Mouse (Mus musculus) MEL (cell line): ENCODE results near the gene Zc3h6. TPM values are rescaled to one million over a fixed set of nuclear protein-coding genes. Genes with fewer than 3 reads are reported as not detected.
A peak's percentile ranks its signal among the peaks of the same experiment; 100 is the strongest.

Source experiments
- DNase-seq: peaks from one replicate; pipeline ENCODE4 v3.0.0; 2011; ENCODE audit warnings: low read depth, low spot score
- H3K27ac ChIP-seq: 2 replicates; pipeline ENCODE4 v1.5.1; 2012; ENCODE audit warnings: low read depth, mild to moderate bottlenecking, control low read depth, low read length, moderate library complexity; ENCODE audit not compliant: control insufficient read depth
- H3K27me3 ChIP-seq, 2 experiments: fragments of 150-350 bp in 1 of 2; sonication (generic) in 1 of 2; 2 replicates each; pipeline ENCODE4 v1.6.1; 2012; ENCODE audit warnings: low read length in 2 of 2, mild to moderate bottlenecking in 2 of 2, improper control_type of control experiment in 1 of 2, moderate library complexity in 1 of 2; ENCODE audit not compliant: insufficient read depth in 2 of 2, control insufficient read depth in 1 of 2
- H3K36me3 ChIP-seq, 2 experiments: 2 replicates each; pipeline ENCODE4 v1.6.1; 2012 to 2014; ENCODE audit warnings: low read length in 2 of 2, improper control_type of control experiment in 1 of 2, inconsistent platforms in 1 of 2, mild to moderate bottlenecking in 1 of 2; ENCODE audit not compliant: insufficient read depth in 2 of 2, control insufficient read depth in 1 of 2
- H3K4me1 ChIP-seq, 2 experiments: fragments of 150-350 bp in 1 of 2; sonication (generic) in 1 of 2; 2 replicates each; pipeline ENCODE4 v1.6.1; 2012; ENCODE audit warnings: low read length in 2 of 2, improper control_type of control experiment in 1 of 2, mild to moderate bottlenecking in 1 of 2; ENCODE audit not compliant: insufficient read depth in 2 of 2, control insufficient read depth in 1 of 2
- H3K4me3 ChIP-seq, 2 experiments: fragments of 150-350 bp in 1 of 2; sonication (generic) in 1 of 2; 2 replicates each; pipeline ENCODE4 v1.5.1; 2012; ENCODE audit warnings: low read depth in 2 of 2, low read length in 2 of 2, mild to moderate bottlenecking in 2 of 2, moderate library complexity in 2 of 2, control low read depth in 1 of 2, improper control_type of control experiment in 1 of 2; ENCODE audit not compliant: control insufficient read depth in 1 of 2, insufficient read depth in 1 of 2
- H3K79me2 ChIP-seq: 2 replicates; pipeline ENCODE4 v1.6.1; 2012; ENCODE audit warnings: mild to moderate bottlenecking, low read length, moderate library complexity; ENCODE audit not compliant: control insufficient read depth, poor library complexity, insufficient read depth
- H3K9ac ChIP-seq: 2 replicates; pipeline ENCODE4 v1.6.1; 2012; ENCODE audit warnings: low read depth, mild to moderate bottlenecking, control low read depth, low read length, moderate library complexity; ENCODE audit not compliant: control insufficient read depth, poor library complexity, severe bottlenecking
- H3K9me3 ChIP-seq: fragments of 150-350 bp; sonication (generic); replicated peaks from 2 replicates; pipeline ENCODE4 v1.6.1; 2012; ENCODE audit warnings: mild to moderate bottlenecking, low read length, improper control_type of control experiment, moderate library complexity; ENCODE audit not compliant: insufficient read depth
- BHLHE40 ChIP-seq: IDR thresholded peaks from 2 replicates; pipeline ENCODE4 v1.6.1; 2012; ENCODE audit warnings: low read depth, mild to moderate bottlenecking, inconsistent platforms, low read length, improper control_type of control experiment, borderline replicate concordance
- CHD1 ChIP-seq: IDR thresholded peaks from 2 replicates; pipeline ENCODE4 v1.6.1; 2012; ENCODE audit warnings: low read depth, mild to moderate bottlenecking, inconsistent platforms, low read length, improper control_type of control experiment
- CHD2 ChIP-seq: IDR thresholded peaks from 2 replicates; pipeline ENCODE4 v1.6.1; 2011; ENCODE audit warnings: low read length, improper control_type of control experiment
- CTCF ChIP-seq, 3 experiments: IDR thresholded peaks in 2 of 3; conservative IDR thresholded peaks in 1 of 3; 2 replicates each; pipeline ENCODE4 v1.5.1; 2011 to 2012; ENCODE audit warnings: low read length in 3 of 3, low read depth in 2 of 3, mild to moderate bottlenecking in 2 of 3, improper control_type of control experiment in 1 of 3, inconsistent platforms in 1 of 3, mixed read lengths in 1 of 3, moderate library complexity in 1 of 3; ENCODE audit not compliant: control insufficient read depth in 1 of 3, insufficient read depth in 1 of 3, poor library complexity in 1 of 3, severe bottlenecking in 1 of 3
- E2F4 ChIP-seq: IDR thresholded peaks from 2 replicates; pipeline ENCODE4 v1.6.1; 2011; ENCODE audit warnings: low read depth, low read length, improper control_type of control experiment, borderline replicate concordance
- EP300 ChIP-seq, 2 experiments: IDR thresholded peaks; 2 replicates each; pipeline ENCODE4 v1.6.1; 2011; ENCODE audit warnings: improper control_type of control experiment in 2 of 2, low read length in 2 of 2, low read depth in 1 of 2, mild to moderate bottlenecking in 1 of 2
- GABPA ChIP-seq: IDR thresholded peaks from 2 replicates; pipeline ENCODE4 v1.6.1; 2012; ENCODE audit warnings: low read depth, mild to moderate bottlenecking, inconsistent platforms, low read length, improper control_type of control experiment, moderate library complexity
- GATA1 ChIP-seq: IDR thresholded peaks from 2 replicates; pipeline ENCODE4 v1.6.1; 2011; ENCODE audit warnings: low read depth, low read length, improper control_type of control experiment
- HCFC1 ChIP-seq: IDR thresholded peaks from 2 replicates; pipeline ENCODE4 v1.6.1; 2012; ENCODE audit warnings: low read depth, mild to moderate bottlenecking, inconsistent platforms, low read length, improper control_type of control experiment, moderate library complexity
- KAT2A ChIP-seq: conservative IDR thresholded peaks from 2 replicates; pipeline ENCODE4 v1.6.1; 2012; ENCODE audit warnings: low read depth, low read length, improper control_type of control experiment, inconsistent platforms
- MAX ChIP-seq: IDR thresholded peaks from 2 replicates; pipeline ENCODE4 v1.6.1; 2011; ENCODE audit warnings: low read length, improper control_type of control experiment
- MEF2A ChIP-seq: IDR thresholded peaks from 2 replicates; pipeline ENCODE4 v1.6.1; 2014; ENCODE audit warnings: low read depth, mild to moderate bottlenecking, inconsistent platforms, low read length, improper control_type of control experiment; ENCODE audit not compliant: poor library complexity, insufficient replicate concordance, severe bottlenecking; ENCODE audit errors: extremely low read depth
- MYB ChIP-seq: IDR thresholded peaks from 2 replicates; pipeline ENCODE4 v1.6.1; 2011; ENCODE audit warnings: mild to moderate bottlenecking, low read depth, low read length, improper control_type of control experiment
- MYC ChIP-seq: IDR thresholded peaks from 2 replicates; pipeline ENCODE4 v1.6.1; 2011; ENCODE audit warnings: low read depth, mild to moderate bottlenecking, low read length, improper control_type of control experiment, moderate library complexity
- POLR2A ChIP-seq, 2 experiments: IDR thresholded peaks; 2 replicates each; pipeline ENCODE4 v1.6.1; 2011 to 2012; ENCODE audit warnings: low read length in 2 of 2, mild to moderate bottlenecking in 2 of 2, control low read depth in 1 of 2, improper control_type of control experiment in 1 of 2, low read depth in 1 of 2, moderate library complexity in 1 of 2; ENCODE audit not compliant: control insufficient read depth in 1 of 2, insufficient read depth in 1 of 2, poor library complexity in 1 of 2
- POLR2AphosphoS5 ChIP-seq: IDR thresholded peaks from 2 replicates; pipeline ENCODE4 v1.6.1; 2012; ENCODE audit warnings: low read depth, borderline replicate concordance, mild to moderate bottlenecking, inconsistent platforms, low read length, moderate library complexity, mixed read lengths
- RAD21 ChIP-seq: IDR thresholded peaks from 2 replicates; pipeline ENCODE4 v1.6.1; 2011; ENCODE audit warnings: mild to moderate bottlenecking, low read depth, low read length, improper control_type of control experiment
- RCOR1 ChIP-seq: IDR thresholded peaks from 2 replicates; pipeline ENCODE4 v1.6.1; 2012; ENCODE audit warnings: low read depth, mild to moderate bottlenecking, inconsistent platforms, low read length, improper control_type of control experiment
- SIN3A ChIP-seq: IDR thresholded peaks from 2 replicates; pipeline ENCODE4 v1.6.1; 2012; ENCODE audit warnings: low read length, improper control_type of control experiment, inconsistent platforms
- SMC3 ChIP-seq: IDR thresholded peaks from 2 replicates; pipeline ENCODE4 v1.6.1; 2011; ENCODE audit warnings: low read depth, low read length, improper control_type of control experiment
- TAL1 ChIP-seq: IDR thresholded peaks from 2 replicates; pipeline ENCODE4 v1.6.1; 2012; ENCODE audit warnings: mild to moderate bottlenecking, inconsistent platforms, low read length, moderate library complexity, mixed read lengths
- TCF12 ChIP-seq: IDR thresholded peaks from 2 replicates; pipeline ENCODE4 v1.6.1; 2014; ENCODE audit warnings: low read depth, mild to moderate bottlenecking, inconsistent platforms, low read length, improper control_type of control experiment, moderate library complexity
- UBTF ChIP-seq: IDR thresholded peaks from 2 replicates; pipeline ENCODE4 v1.6.1; 2012; ENCODE audit warnings: low read depth, mild to moderate bottlenecking, inconsistent platforms, low read length, improper control_type of control experiment, moderate library complexity, borderline replicate concordance; ENCODE audit not compliant: insufficient read depth
- USF1 ChIP-seq: IDR thresholded peaks from 2 replicates; pipeline ENCODE4 v1.6.1; 2014; ENCODE audit warnings: low read depth, mild to moderate bottlenecking, inconsistent platforms, low read length, improper control_type of control experiment, moderate library complexity
- ZC3H11A ChIP-seq: IDR thresholded peaks from 2 replicates; pipeline ENCODE4 v1.6.1; 2012; ENCODE audit warnings: low read depth, mild to moderate bottlenecking, inconsistent platforms, low read length, improper control_type of control experiment
- polyA plus RNA-seq, 2 experiments: library from polyadenylated mRNA; stranded (reverse) in 1 of 2; unstranded in 1 of 2; fragments of >175 nt in 1 of 2; fragments of >200 nt in 1 of 2; gene quantifications; 2 replicates each; pipeline versions ENCODE4 v1.2.1 to v1.2.4; 2012; ENCODE audit warnings: low replicate concordance in 2 of 2, low read depth in 1 of 2; ENCODE audit not compliant: insufficient read length in 2 of 2, insufficient read depth in 1 of 2, missing spikeins in 1 of 2
- total RNA-seq: library from RNA; depleted of rRNA; stranded (reverse); fragments of 300-350 nt; gene quantifications from 2 replicates; pipeline ENCODE4 v1.2.3, GENCODE M21; 2012

The Zc3h6 gene
- total and polyA plus RNA-seq, 3 experiments, result 0.69 to 1.4 TPM; not detected in 1

GRCm38 (mm10) chr2:128943538-128944528, 23.4 kb upstream of the Zc3h6 start, which contains the start of gene Zc3h8 (continued):
- TF ChIP-seq E2F4 (peak; percentile 75; the same call in 1 of the 2 replicates), GATA1 (no peak), MAX (peak; percentile 67), MYB (no peak), RCOR1 (no peak)

GRCm38 (mm10) chr2:128947962-128948588, 19.1 kb upstream of the Zc3h6 start:
- no peak overlapping the region for H3K27ac ChIP-seq
- H3K36me3 ChIP-seq, result no peaks in the 10 kb centered on the region
- DNase-seq, result peak; percentile 77
- no peaks in the 10 kb centered on the region for H3K4me1 ChIP-seq
- no peaks in the 10 kb centered on the region for H3K79me2 ChIP-seq
- H3K9me3 ChIP-seq, result no peaks in the 10 kb centered on the region
- no peak overlapping the region for H3K9ac ChIP-seq
- TF ChIP-seq UBTF (no peak), BHLHE40 (no peak), RCOR1 (no peak), E2F4 (no peak), RAD21 (peak; percentile 72), MEF2A (no peak), KAT2A (no peak), CTCF (IDR thresholded peaks at IDR 0.05 in 2 of 3, conservative IDR thresholded peaks at IDR 0.05 in 1 of 3; ENCODE audit: control insufficient read depth in 1 of 3, insufficient read depth in 1 of 3, low read depth in 2 of 3, low read length in 3 of 3, poor library complexity in 1 of 3, severe bottlenecking in 1 of 3) (peak in 2 of 3 experiments; percentile 48 to 69; a peak in 4 of 6 replicates), SMC3 (peak; percentile 83), MYC (no peak), CHD1 (no peak), ZC3H11A (peak; percentile 73)
- no peak overlapping the region for H3K4me3 ChIP-seq
- H3K27me3 ChIP-seq, result peaks cover 0 to 2% of the 10 kb centered on the region in 2 experiments; a peak in 2 of 4 replicates

GRCm38 (mm10) chr2:128954186-128954585, 13.0 kb upstream of the Zc3h6 start:
- no peak overlapping the region for H3K9ac ChIP-seq
- DNase-seq, result no peak
- no peaks in the 10 kb centered on the region for H3K4me1 ChIP-seq
- TF ChIP-seq SIN3A, result no peak
- TF ChIP-seq CHD2, result no peak
- TF ChIP-seq UBTF, result no peak
- TF ChIP-seq RAD21, result no peak
- no peak for TF ChIP-seq USF1
- TF ChIP-seq GABPA, result no peak
- TF ChIP-seq POLR2A (IDR thresholded peaks at IDR 0.05; ENCODE audit: control insufficient read depth in 1 of 2, insufficient read depth in 1 of 2, low read depth in 1 of 2, low read length in 2 of 2, poor library complexity in 1 of 2), result no peak
- TF ChIP-seq EP300 (IDR thresholded peaks at IDR 0.05; ENCODE audit: low read depth in 1 of 2, low read length in 2 of 2), result no peak
- no peak for TF ChIP-seq E2F4
- TF ChIP-seq TCF12, result no peak
- no peak for TF ChIP-seq HCFC1
- TF ChIP-seq TAL1, result no peak
- TF ChIP-seq POLR2AphosphoS5, result no peak
- no peak for TF ChIP-seq MAX
- TF ChIP-seq MEF2A, result no peak
- TF ChIP-seq CHD1, result no peak

More at GRCm38 (mm10) chr2:128954186-128954585, 13.0 kb upstream of the Zc3h6 start:
- no peaks in the 10 kb centered on the region for H3K79me2 ChIP-seq
- H3K9me3 ChIP-seq, result no peaks in the 10 kb centered on the region
- H3K36me3 ChIP-seq, result no peaks in the 10 kb centered on the region
- H3K27me3 ChIP-seq, result peaks cover 0 to 2% of the 10 kb centered on the region in 2 experiments; a peak in 2 of 4 replicates
- H3K27ac ChIP-seq, result no peak overlapping the region
- no peak overlapping the region for H3K4me3 ChIP-seq
